Mouse (Mus musculus) common myeloid progenitor, adult 5-6 weeks (primary cell): ENCODE measurements at regions not wholly inside any gene's neighbourhood (a gene's known extent, or its start where the extent isn't known, plus 50 kb on each side); places are given as distances from the start of the nearest gene placed in this dataset.

Experiments used
- ATAC-seq: replicated peaks from 2 replicates; pipeline ENCODE4 v1.8.0; 2016; ENCODE audit warnings: low read depth, mild to moderate bottlenecking, moderate TSS enrichment, inconsistent platforms; ENCODE audit not compliant: poor library complexity, severe bottlenecking

GRCm38 (mm10) chr12:77928729-77929128 is 265.3 kb upstream of the Gm6657 start:
- ATAC-seq, result no peak

GRCm38 (mm10) chr12:77929571-77929970 is 264.5 kb upstream of the Gm6657 start:
- ATAC-seq, result no peak

- ATAC-seq, result no peak
These were observed 250.1 kb upstream of the Gm6657 start for GRCm38 (mm10) chr12:77943960-77944359.

GRCm38 (mm10) chr12:77949474-77950017 is 244.5 kb upstream of the Gm6657 start:
- peak; percentile 58 for ATAC-seq

- no peak for ATAC-seq
These were observed 241.6 kb upstream of the Gm6657 start for GRCm38 (mm10) chr12:77952492-77952891.

GRCm38 (mm10) chr12:77962631-77963030 is 231.4 kb upstream of the Gm6657 start:
- ATAC-seq, result no peak

GRCm38 (mm10) chr12:77968543-77968942 is 225.5 kb upstream of the Gm6657 start:
- ATAC-seq, result no peak

- no peak for ATAC-seq
These were observed 224.0 kb upstream of the Gm6657 start for GRCm38 (mm10) chr12:77970026-77970425.

- ATAC-seq, result no peak
These were observed 221.9 kb upstream of the Gm6657 start for GRCm38 (mm10) chr12:77972165-77972564.

- no peak for ATAC-seq
These were observed 217.1 kb upstream of the Gm6657 start for GRCm38 (mm10) chr12:77976952-77977351.

- no peak for ATAC-seq
These were observed 207.3 kb upstream of the Gm6657 start for GRCm38 (mm10) chr12:77986738-77987137.

GRCm38 (mm10) chr12:77989766-77990165 is 204.3 kb upstream of the Gm6657 start:
- no peak for ATAC-seq

- ATAC-seq, result no peak
These were observed 202.4 kb upstream of the Gm6657 start for GRCm38 (mm10) chr12:77991627-77992026.

GRCm38 (mm10) chr12:77994176-77994575 is 199.9 kb upstream of the Gm6657 start:
- no peak for ATAC-seq

GRCm38 (mm10) chr12:77997916-77998315 is 196.1 kb upstream of the Gm6657 start:
- ATAC-seq, result no peak

- ATAC-seq, result no peak
These were observed 193.6 kb upstream of the Gm6657 start for GRCm38 (mm10) chr12:78000401-78000800.

GRCm38 (mm10) chr12:78001846-78002245 is 192.2 kb upstream of the Gm6657 start:
- no peak for ATAC-seq

- ATAC-seq, result no peak
These were observed 160.3 kb upstream of the Gm6657 start for GRCm38 (mm10) chr12:78033766-78034165.

GRCm38 (mm10) chr12:78046582-78046981 is 147.5 kb upstream of the Gm6657 start:
- no peak for ATAC-seq

- ATAC-seq, result peak; percentile 65
These were observed 138.1 kb upstream of the Gm6657 start for GRCm38 (mm10) chr12:78055956-78056355.

GRCm38 (mm10) chr12:78057166-78057565 is 136.9 kb upstream of the Gm6657 start:
- ATAC-seq, result no peak

GRCm38 (mm10) chr12:78059965-78060364 is 134.1 kb upstream of the Gm6657 start:
- ATAC-seq, result no peak

GRCm38 (mm10) chr12:78066024-78066423 is 128.0 kb upstream of the Gm6657 start:
- no peak for ATAC-seq
